Mouse (Mus musculus) liver, embryonic 15.5 days (tissue): ENCODE measurements around the gene Sdhb. TPM values are rescaled to one million over a fixed set of nuclear protein-coding genes. Genes with fewer than 3 reads are reported as not detected.

Experiments used
- ATAC-seq: fragments of 200-750 bp; cut with Nextera tagmentation; 2 replicates; pipeline ENCODE4 v1.8.0; 2017; ENCODE audit warnings: moderate number of reproducible peaks, mild to moderate bottlenecking, moderate library complexity; ENCODE audit not compliant: insufficient read depth
- H3K27ac ChIP-seq: fragments of 300-500 bp; sonication (generic); replicated peaks from 2 replicates; pipeline ENCODE4 v1.5.1; 2015; ENCODE audit warnings: mild to moderate bottlenecking, inconsistent platforms
- H3K27me3 ChIP-seq: fragments of 300-500 bp; sonication (generic); 2 replicates; pipeline ENCODE4 v1.6.1; 2015; ENCODE audit warnings: mild to moderate bottlenecking, inconsistent platforms
- H3K36me3 ChIP-seq: fragments of 300-500 bp; sonication (generic); replicated peaks from 2 replicates; pipeline ENCODE4 v1.6.1; 2015; ENCODE audit warnings: moderate library complexity, mild to moderate bottlenecking, inconsistent platforms
- H3K4me1 ChIP-seq: fragments of 300-500 bp; sonication (generic); replicated peaks from 2 replicates; pipeline ENCODE4 v1.6.1; 2015; ENCODE audit warnings: inconsistent platforms
- H3K4me2 ChIP-seq: fragments of 300-500 bp; sonication (generic); 2 replicates; pipeline ENCODE4 v1.6.1; 2015; ENCODE audit warnings: moderate library complexity, mild to moderate bottlenecking, inconsistent platforms
- H3K4me3 ChIP-seq: fragments of 300-500 bp; sonication (generic); replicated peaks from 2 replicates; pipeline ENCODE4 v1.5.1; 2015; ENCODE audit warnings: mild to moderate bottlenecking, inconsistent platforms
- H3K9ac ChIP-seq: fragments of 300-500 bp; sonication (generic); 2 replicates; pipeline ENCODE4 v1.6.1; 2015; ENCODE audit warnings: moderate library complexity, mild to moderate bottlenecking, inconsistent platforms
- H3K9me3 ChIP-seq: fragments of 300-500 bp; sonication (generic); replicated peaks from 2 replicates; pipeline ENCODE4 v1.6.1; 2016; ENCODE audit warnings: inconsistent platforms
- WGBS: fragments of 180-500 bp; shearing (Covaris S2); methylation state at CpG from one replicate; pipeline ENCODE4 v1.1.7; 2015; ENCODE audit warnings: mixed read lengths; ENCODE audit not compliant: insufficient replicate concordance; 5-methylcytosine and 5-hydroxymethylcytosine counted together
- polyA plus RNA-seq: library from polyadenylated mRNA; unstranded; fragments of >200 nt; fragmentation: Nextera tagmentation; extraction: Ambion mirVana; gene quantifications from 2 replicates; pipeline ENCODE4 v1.2.1, GENCODE M21; 2015

The Sdhb gene
- polyA plus RNA-seq, 1 experiment from 2014 or later = 196 TPM

DNA sequence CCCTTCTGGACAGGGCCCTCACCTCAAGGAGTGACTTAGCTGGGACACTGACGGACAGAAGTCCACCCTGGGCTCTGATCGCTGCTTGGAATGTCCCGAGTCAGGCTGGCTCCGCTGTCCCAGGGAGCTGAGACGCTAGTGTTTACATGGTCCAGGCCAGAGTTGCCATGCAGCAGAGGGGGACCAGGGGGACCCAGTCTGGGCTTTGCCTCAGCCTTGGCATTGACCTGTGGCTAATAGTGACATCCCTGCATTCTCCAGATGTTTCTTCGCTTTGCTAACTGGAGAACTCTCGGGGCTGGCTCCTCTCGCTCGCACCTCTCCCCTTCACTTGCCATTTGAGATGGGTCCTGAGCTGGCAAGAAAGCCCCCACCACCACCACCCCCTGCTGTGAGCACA is 32.7 kb upstream of the Sdhb start:
- Histone ChIP-seq H3K9ac (no peak overlapping the region), H3K4me1 (peaks cover 8% of the 10 kb centered on the region; the same call in 1 of the 2 replicates), H3K9me3 (no peaks in the 10 kb centered on the region), H3K4me3 (no peak overlapping the region), H3K27me3 (no peaks in the 10 kb centered on the region; the same call in 1 of the 2 replicates), H3K36me3 (no peaks in the 10 kb centered on the region), H3K4me2 (no peak overlapping the region), H3K27ac (no peak overlapping the region)
- ATAC-seq = no peak
- 79% methylated on average over 9 of the region's 9 CpGs for WGBS

DNA sequence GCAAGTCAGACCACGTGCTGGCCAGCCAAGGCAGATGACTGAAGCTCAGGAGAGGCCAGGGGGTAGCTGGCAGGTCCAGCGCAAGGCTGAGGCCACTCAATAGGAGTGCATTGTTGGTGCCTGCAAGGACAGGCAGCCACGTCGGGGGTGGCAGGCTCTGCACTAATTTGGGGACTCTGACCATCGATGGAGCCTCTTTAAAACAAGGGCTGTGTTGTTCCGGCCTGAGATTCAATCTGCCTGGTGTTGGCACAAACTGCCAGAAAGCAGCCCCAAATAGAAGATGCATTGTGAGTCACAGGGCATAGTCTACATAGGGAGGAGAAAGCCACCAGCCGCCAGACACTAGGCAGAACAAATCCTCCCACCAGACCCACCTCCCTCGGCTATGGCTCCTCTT is 31.3 kb upstream of the Sdhb start:
- no peak overlapping the region for H3K27ac ChIP-seq
- H3K36me3 ChIP-seq = no peaks in the 10 kb centered on the region
- 60% methylated on average over 8 of the region's 8 CpGs for WGBS
- H3K4me3 ChIP-seq = no peak overlapping the region
- no peaks in the 10 kb centered on the region for H3K9me3 ChIP-seq
- no peak for ATAC-seq
- no peak overlapping the region for H3K4me2 ChIP-seq
- no peak overlapping the region for H3K9ac ChIP-seq
- H3K27me3 ChIP-seq = no peaks in the 10 kb centered on the region; the same call in 1 of the 2 replicates
- peaks cover 8% of the 10 kb centered on the region; the same call in 1 of the 2 replicates for H3K4me1 ChIP-seq

DNA sequence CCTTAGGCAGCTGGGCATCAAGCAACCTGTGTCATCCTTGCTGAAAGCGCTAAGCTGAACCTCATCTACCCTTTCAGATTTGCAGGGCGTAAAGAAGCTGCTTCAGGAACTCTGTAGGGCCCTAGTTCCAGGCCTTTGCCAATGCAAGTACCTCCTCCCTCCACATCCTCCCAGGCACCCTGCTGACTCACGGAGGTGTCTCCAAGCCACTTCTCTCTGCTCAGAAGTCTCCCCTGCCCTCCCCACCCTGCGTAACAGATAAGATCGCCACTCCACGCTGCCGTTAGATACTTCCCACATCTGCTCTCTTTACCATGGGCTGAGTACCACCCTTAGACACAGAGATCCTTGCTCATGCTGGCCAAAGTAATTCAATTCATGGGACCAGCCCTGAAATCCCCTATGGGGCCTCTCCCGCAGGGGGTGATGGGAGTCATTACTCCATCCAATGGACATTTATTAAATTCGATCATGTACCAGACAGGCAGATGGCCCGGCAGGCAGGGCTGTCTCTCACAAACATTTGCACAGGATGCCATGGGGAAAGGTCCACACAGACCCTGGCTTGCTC is 30.0 kb upstream of the Sdhb start:
- H3K4me3 ChIP-seq = no peak overlapping the region
- H3K27ac ChIP-seq = no peak overlapping the region
- H3K9me3 ChIP-seq = no peaks in the 10 kb centered on the region
- H3K4me1 ChIP-seq = peaks cover 8% of the 10 kb centered on the region; the same call in 1 of the 2 replicates
- H3K36me3 ChIP-seq = no peaks in the 10 kb centered on the region
- H3K9ac ChIP-seq = no peak overlapping the region
- H3K27me3 ChIP-seq = no peaks in the 10 kb centered on the region; the same call in 1 of the 2 replicates
- ATAC-seq = no peak
- no peak overlapping the region for H3K4me2 ChIP-seq
- WGBS = 31% methylated on average over 10 of the region's 10 CpGs

DNA sequence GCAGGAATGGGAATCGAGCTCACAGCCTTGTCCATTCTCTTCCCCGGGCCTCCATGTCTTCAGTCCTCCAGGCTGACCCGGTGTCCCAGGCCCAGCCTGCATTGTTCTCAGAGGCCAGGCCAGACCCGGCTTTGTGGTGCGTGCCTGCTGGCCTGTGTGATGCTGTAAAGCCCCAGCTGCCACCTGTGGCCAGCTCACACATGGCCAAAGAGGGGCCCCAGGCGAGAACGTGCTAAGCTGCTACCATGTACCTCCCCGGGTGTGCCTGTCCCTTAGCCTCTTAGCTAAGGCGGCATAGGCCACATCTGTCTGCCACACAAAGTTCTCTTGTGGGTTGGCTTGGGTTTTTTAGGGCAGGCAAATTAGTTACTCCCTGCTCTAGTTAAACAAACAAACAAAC is 25.4 kb upstream of the Sdhb start:
- no peaks in the 10 kb centered on the region for H3K9me3 ChIP-seq
- no peaks in the 10 kb centered on the region for H3K36me3 ChIP-seq
- no peak overlapping the region for H3K4me2 ChIP-seq
- WGBS = 69% methylated on average over 9 of the region's 9 CpGs
- H3K27ac ChIP-seq = no peak overlapping the region
- peaks cover 6% of the 10 kb centered on the region; the same call in 1 of the 2 replicates for H3K4me1 ChIP-seq
- H3K4me3 ChIP-seq = no peak overlapping the region
- H3K27me3 ChIP-seq = no peaks in the 10 kb centered on the region
- no peak overlapping the region for H3K9ac ChIP-seq
- no peak for ATAC-seq

DNA sequence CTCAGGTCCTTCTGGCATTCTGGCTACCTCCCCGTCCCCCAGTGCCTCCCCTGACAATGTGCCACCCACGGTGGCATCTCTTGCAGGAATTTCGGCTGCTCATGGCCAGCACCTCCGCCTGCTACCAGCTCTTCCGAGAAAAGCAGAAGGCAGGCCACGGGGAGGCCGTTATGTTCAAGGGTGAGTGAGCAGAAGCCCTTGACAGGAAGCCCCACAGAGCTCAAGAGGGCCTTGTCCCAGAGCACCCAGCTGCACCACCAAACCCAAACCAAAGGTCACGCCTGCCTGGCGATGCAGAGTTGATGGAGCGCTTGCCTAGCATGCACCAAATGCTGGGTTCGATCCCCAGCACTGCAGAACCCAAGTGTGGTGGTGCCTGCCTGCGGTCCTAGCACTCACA is 16.6 kb upstream of the Sdhb start:
- Histone ChIP-seq H3K9me3 (no peaks in the 10 kb centered on the region), H3K4me1 (no peaks in the 10 kb centered on the region; the same call in 1 of the 2 replicates), H3K9ac (no peak overlapping the region), H3K27me3 (no peaks in the 10 kb centered on the region), H3K4me3 (no peak overlapping the region), H3K4me2 (no peak overlapping the region), H3K36me3 (no peaks in the 10 kb centered on the region), H3K27ac (no peak overlapping the region)
- ATAC-seq = no peak
- WGBS = 54% methylated on average over 12 of the region's 12 CpGs

DNA sequence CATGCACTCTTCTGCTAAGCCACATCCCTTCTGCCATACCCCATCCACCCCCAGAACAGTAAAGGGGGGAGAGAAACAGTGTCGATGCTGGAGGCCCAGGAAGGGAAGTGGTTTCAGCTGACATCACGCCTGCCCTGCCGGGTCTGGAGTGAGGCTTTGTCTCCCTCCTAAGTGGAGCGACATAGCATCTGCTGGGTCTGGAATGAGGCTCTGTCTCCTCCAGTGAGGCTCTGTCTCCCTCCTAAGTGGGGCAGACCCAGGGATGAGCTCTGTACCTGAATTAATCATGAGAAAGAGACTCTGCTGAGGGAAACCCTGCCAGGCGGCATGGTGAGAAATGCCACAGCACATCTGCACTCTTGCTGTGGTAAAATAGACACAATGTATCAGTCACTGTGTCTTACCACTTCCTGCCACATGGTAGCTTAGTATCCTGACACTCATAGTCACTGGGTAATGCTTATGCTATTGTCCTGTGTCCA is 16.0 kb upstream of the Sdhb start:
- ATAC-seq = no peak; the same call in 1 of the 2 replicates
- 10% methylated on average over 5 of the region's 5 CpGs for WGBS
- H3K27ac ChIP-seq = 0 out of 2 replicates have a peak overlapping the region, but pooled peaks have one; percentile 7

DNA sequence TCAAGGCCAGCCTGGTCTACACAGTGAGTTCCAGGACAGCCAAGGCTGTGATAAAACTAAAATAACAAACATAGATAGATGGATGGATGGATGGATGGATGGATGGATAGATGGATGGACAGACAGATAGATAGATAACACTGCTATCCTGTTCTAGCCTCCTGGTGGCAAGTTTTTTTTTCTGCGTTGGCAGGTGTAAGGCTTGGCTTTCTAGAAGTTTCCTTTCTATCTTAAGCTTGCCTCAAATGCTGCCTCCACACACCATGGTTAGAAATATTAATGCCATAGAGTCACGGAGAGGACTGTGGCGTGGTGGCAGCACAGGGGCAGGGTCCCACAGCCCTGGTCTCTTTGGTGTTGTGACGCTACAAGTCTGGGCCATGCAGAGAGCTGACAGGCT is 15.4 kb upstream of the Sdhb start:
- no peak overlapping the region for H3K4me2 ChIP-seq
- H3K9me3 ChIP-seq = no peaks in the 10 kb centered on the region
- no peaks in the 10 kb centered on the region for H3K27me3 ChIP-seq
- H3K9ac ChIP-seq = no peak overlapping the region
- H3K27ac ChIP-seq = no peak overlapping the region
- H3K36me3 ChIP-seq = no peaks in the 10 kb centered on the region
- ATAC-seq = no peak
- H3K4me3 ChIP-seq = no peak overlapping the region
- WGBS = 75% methylated on average over 4 of the region's 4 CpGs
- H3K4me1 ChIP-seq = no peaks in the 10 kb centered on the region; the same call in 1 of the 2 replicates

More for the DNA sequence above, 16.0 kb upstream of the Sdhb start:
- no peaks in the 10 kb centered on the region for H3K9me3 ChIP-seq
- no peaks in the 10 kb centered on the region; the same call in 1 of the 2 replicates for H3K4me1 ChIP-seq
- no peaks in the 10 kb centered on the region for H3K36me3 ChIP-seq
- no peak overlapping the region for H3K4me2 ChIP-seq
- H3K27me3 ChIP-seq = no peaks in the 10 kb centered on the region
- no peak overlapping the region for H3K9ac ChIP-seq
- no peak overlapping the region for H3K4me3 ChIP-seq

DNA sequence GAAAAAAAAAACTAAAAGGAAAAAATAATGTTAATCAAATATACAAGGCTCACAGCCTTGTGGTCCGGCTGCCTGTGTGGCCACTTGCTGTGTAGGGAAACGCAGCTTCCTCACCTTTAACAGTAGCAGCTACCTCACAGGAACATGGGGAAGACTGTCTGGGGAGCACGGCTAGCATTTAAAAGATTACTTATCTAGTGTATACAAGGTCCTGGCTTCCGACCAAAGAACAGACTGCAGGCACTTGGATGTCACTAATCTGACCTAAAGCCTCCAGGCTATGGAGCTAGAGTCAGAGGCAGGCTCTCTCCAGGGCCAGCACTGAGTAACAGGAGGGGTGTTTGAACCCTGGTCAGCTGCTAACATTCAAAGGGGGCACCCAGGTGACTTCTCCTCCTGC is 15.0 kb upstream of the Sdhb start:
- WGBS = 31% methylated on average over 4 of the region's 4 CpGs
- Histone ChIP-seq H3K27me3 (no peaks in the 10 kb centered on the region), H3K4me1 (no peaks in the 10 kb centered on the region; the same call in 1 of the 2 replicates), H3K4me3 (no peak overlapping the region), H3K4me2 (no peak overlapping the region), H3K9me3 (no peaks in the 10 kb centered on the region), H3K9ac (no peak overlapping the region), H3K36me3 (no peaks in the 10 kb centered on the region), H3K27ac (no peak overlapping the region)
- ATAC-seq = no peak

DNA sequence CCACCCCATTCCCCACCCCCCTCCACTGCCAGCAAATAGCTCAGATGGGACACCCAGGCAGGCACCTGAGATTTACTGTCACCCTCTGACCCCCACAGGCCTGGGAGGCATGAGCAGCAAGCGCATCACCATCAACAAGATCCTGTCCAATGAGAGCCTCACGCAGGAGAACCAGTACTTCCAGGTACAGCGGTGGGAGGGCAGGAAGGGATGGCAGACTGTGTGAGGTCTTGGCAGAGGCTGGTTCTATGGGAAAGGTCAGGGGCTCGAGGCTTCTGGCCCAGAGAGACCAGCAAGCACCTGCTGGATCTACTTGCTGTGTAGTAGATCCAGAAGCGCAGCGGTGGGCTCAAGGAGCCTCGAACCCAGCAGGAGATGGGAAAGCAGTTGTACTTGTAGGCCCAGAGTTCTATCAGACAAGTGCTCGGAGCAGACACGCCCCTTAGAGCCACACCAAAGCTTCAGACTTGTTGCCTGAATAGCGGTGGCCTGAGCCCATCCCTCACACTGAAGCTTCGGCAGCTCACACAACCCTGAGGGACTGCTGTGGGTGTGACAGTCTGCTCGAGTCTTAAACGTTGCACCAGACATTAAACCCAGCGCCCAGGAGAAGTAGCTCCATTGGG is 14.3 kb upstream of the Sdhb start:
- WGBS = 63% methylated on average over 14 of the region's 14 CpGs
- Histone ChIP-seq H3K9me3 (no peaks in the 10 kb centered on the region), H3K27me3 (no peaks in the 10 kb centered on the region), H3K27ac (no peak overlapping the region), H3K36me3 (no peaks in the 10 kb centered on the region), H3K9ac (no peak overlapping the region), H3K4me2 (no peak overlapping the region), H3K4me1 (peaks cover 2% of the 10 kb centered on the region; the same call in 1 of the 2 replicates), H3K4me3 (no peak overlapping the region)
- no peak for ATAC-seq

DNA sequence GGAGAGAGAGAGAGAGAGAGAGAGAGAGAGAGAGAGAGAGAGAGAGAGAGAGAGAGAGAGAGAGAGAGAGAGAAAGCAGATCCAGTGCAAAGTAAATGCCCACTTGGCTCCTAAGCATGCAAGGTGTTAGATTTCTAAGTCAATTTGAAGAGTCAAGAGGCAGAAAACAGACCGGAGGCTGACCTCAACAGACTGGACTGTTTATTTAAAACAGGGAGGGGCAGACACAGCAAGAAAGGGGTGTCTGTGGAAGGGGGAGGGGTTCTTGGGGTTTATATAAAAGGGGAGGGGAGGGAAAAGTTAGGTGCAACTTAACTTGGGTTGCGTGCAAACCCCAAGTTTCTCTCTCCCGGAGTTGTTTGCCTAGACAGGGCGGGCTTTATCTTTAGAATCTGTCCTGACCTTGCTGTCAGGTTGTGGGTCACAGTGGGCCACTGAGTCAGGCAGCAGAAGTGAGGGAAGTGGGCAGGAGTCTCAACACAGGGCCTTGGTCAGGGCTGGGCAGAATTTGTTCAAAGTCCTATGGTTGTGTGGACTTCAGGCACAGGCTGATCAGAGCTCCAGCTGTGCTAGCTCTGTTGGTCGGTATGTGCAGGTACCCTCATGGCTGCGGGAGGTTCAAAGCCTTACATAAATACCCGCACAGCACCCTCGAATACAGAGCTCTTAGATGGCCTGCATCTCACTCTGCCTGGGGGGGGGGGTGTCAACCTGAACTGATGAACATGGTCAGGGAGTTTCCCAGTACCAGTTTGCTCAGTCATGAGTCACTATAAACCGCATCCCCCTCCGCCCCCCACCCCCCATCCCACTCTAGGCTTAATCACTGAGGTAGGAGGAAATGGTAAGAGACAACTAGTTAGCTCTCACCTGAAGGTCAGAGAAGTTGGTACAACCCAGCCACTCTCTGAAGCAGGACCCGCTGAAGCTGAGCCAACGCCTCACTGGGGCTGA is 13.2 kb upstream of the Sdhb start:
- Histone ChIP-seq H3K4me2 (no peak overlapping the region), H3K36me3 (no peaks in the 10 kb centered on the region), H3K4me3 (no peak overlapping the region), H3K9ac (no peak overlapping the region), H3K4me1 (peaks cover 3% of the 10 kb centered on the region; the same call in 1 of the 2 replicates), H3K9me3 (no peaks in the 10 kb centered on the region), H3K27ac (no peak overlapping the region), H3K27me3 (no peaks in the 10 kb centered on the region)
- WGBS = 69% methylated on average over 12 of the region's 12 CpGs
- ATAC-seq = no peak

DNA sequence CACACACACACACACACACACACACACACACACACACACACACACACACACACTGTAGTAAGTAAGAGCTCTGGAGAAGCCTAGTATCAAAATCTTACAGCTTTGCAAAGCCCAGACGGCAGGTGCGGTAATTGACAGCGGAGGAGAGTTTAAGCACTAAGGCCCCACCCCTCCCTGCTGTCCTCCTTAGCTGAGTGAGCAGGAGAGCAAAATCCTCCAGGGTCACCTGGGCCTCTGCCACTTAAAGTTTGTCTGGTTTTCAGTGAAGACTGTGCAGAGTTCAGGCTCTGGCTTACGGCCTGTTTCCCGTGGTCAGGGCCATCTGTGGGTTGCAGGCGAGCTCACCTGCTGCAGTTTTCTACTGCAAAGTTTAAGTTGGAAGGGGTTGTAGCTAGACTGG is 12.5 kb upstream of the Sdhb start:
- H3K4me2 ChIP-seq = no peak overlapping the region
- no peaks in the 10 kb centered on the region for H3K9me3 ChIP-seq
- H3K27ac ChIP-seq = no peak overlapping the region
- no peak overlapping the region for H3K4me3 ChIP-seq
- ATAC-seq = no peak
- H3K36me3 ChIP-seq = no peaks in the 10 kb centered on the region
- peaks cover 3% of the 10 kb centered on the region; the same call in 1 of the 2 replicates for H3K4me1 ChIP-seq
- no peak overlapping the region for H3K9ac ChIP-seq
- WGBS = 80% methylated on average over 6 of the region's 6 CpGs
- 0 out of 2 replicates have a peak, but pooled peaks cover 3% of the 10 kb centered on the region for H3K27me3 ChIP-seq
